Mouse (Mus musculus): Measurements from ENCODE around the gene Ptprr. TPM values are rescaled to one million over a fixed set of nuclear protein-coding genes. Genes with fewer than 3 reads are reported as not detected.

Gene Ptprr
- polyA plus RNA-seq, 1 experiment from 2014 or later, result 29.9 TPM

DNA sequence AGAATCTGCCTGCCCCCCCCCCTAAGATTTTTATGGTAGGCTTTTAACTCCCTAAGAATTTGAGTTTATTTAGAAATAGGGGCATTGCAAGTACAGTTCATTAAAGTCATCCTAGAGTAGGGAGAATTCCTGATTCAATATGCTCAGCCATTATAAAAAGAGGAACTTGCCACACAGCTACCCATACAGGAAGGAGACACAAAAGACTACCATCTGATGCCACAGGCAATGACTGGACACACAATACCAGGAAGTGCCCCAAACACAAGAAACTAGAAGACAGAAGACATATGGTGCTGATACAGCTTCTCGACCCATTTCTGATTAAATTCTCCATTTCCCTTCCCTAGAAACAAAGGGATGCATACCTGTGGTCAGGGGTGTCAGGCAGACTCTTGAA is 138.7 kb downstream of the Ptprr start:
- no peak for ATAC-seq (ENCODE audit: low FRiP score)
- no peaks in the 10 kb centered on the region for H3K36me3 ChIP-seq
- H3K27ac ChIP-seq (replicated peaks), result no peak overlapping the region
- 88% methylated on average over 1 of the region's 1 CpGs for WGBS
- H3K4me3 ChIP-seq (replicated peaks), result no peak overlapping the region
- no peak overlapping the region for H3K9ac ChIP-seq (replicated peaks)
- no peaks in the 10 kb centered on the region for H3K27me3 ChIP-seq (replicated peaks)
- peaks cover 5% of the 10 kb centered on the region; the same call in 1 of the 2 replicates for H3K9me3 ChIP-seq (replicated peaks)
- H3K4me2 ChIP-seq, result no peak overlapping the region
- no peaks in the 10 kb centered on the region for H3K4me1 ChIP-seq

DNA sequence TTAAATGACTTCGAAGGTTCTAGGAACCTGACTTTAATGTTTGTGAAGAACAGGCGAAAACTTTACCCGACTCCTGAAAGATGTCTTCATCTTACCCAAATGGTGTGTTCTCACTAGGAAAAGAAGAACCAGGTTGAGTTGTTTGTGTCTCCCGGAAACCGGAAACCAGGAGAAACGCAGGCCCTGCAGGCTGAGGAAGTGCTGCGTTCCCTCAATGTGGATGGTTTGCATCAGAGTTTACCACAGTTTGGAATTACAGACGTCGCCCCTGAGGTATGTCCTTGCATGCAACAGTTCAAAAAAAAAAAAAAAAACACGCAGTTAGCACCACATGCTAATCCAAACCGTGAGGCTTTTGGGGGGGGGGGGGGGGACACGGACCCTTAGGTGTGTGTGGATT is 144.3 kb downstream of the Ptprr start:
- Histone ChIP-seq H3K9ac (replicated peaks) (no peak overlapping the region), H3K4me2 (no peak overlapping the region), H3K4me3 (replicated peaks) (no peak overlapping the region), H3K27me3 (replicated peaks) (no peaks in the 10 kb centered on the region), H3K4me1 (no peaks in the 10 kb centered on the region), H3K27ac (replicated peaks) (no peak overlapping the region), H3K9me3 (replicated peaks) (no peaks in the 10 kb centered on the region), H3K36me3 (no peaks in the 10 kb centered on the region)
- 85% methylated on average over 11 of the region's 12 CpGs for WGBS
- ATAC-seq (ENCODE audit: low FRiP score), result no peak

DNA sequence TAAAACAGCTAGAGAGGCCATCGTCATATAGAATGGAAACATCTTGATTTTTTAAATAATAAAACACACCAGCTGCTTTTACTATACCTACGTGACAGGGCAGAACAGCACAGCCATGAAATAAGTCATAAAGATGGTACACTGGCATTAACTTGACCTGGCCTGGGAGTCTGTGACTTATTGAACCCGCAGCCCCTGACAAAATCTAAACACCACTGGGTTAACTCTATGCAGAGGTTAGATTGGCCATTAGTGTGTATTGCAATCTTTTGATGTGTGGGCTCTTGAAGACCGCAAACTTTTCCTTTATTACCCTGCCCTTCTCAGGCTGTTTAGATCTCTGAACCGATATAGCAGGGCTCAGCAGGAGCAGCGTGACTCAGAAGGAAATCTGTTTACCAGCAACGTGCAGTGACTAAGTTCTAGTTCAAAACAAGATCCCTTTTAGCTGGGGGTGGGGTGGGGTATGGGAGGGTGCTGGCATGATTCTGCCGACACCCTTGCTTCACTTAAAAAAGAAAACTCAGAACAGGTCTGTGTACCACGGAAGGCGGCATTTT is 157.4 kb downstream of the Ptprr start:
- no peak overlapping the region for H3K27ac ChIP-seq (replicated peaks)
- H3K27me3 ChIP-seq (replicated peaks), result no peaks in the 10 kb centered on the region
- H3K4me1 ChIP-seq, result peaks cover 13% of the 10 kb centered on the region
- no peak overlapping the region for H3K9ac ChIP-seq (replicated peaks)
- ATAC-seq (ENCODE audit: low FRiP score), result no peak
- H3K9me3 ChIP-seq (replicated peaks), result no peaks in the 10 kb centered on the region
- WGBS, result 42% methylated on average over 10 of the region's 10 CpGs
- no peak overlapping the region for H3K4me2 ChIP-seq
- H3K36me3 ChIP-seq, result no peaks in the 10 kb centered on the region
- H3K4me3 ChIP-seq (replicated peaks), result no peak overlapping the region

DNA sequence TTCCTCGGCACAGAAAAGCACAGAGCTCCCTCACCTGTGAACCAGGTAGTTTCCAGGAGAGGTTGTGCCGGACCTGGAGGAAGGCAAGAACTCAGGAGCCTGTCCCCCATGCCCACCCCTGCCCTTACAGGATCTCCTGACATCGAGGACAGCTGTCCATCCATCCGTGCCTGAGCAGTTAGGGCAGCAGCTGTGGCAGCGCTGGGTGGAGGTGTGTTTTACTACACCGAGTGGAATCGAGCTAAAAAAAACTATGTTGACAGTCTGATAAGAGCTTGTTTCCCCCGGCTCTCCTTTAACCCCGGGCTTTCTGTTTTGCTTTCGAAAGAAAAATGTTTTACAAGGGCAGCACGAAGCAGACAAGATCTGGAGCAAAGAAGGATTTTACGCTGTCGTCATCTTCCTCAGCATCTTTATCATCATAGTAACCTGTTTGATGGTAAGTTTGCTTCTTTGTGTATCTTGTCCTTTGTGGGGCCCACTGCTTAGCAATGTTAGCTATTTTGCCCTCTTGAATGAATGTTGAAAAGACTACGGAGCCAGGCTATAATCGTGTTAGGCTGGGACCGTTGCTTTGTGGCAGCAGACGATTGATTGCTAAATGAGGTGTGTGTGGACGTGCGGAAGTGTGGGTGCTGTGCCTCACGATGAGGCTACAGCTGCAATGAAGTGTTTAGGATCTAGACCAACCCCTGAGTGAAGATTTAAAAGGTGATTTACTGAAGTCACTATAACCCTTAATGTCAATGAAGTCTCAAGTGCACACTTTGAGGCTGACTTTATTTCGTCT is 159.6 kb downstream of the Ptprr start:
- Histone ChIP-seq H3K36me3 (no peaks in the 10 kb centered on the region), H3K9ac (replicated peaks) (0 out of 2 replicates have a peak overlapping the region, but pooled peaks have one; percentile 12), H3K4me1 (peaks cover 13% of the 10 kb centered on the region), H3K9me3 (replicated peaks) (no peaks in the 10 kb centered on the region), H3K4me2 (peak overlapping the region; percentile 24), H3K27me3 (replicated peaks) (no peaks in the 10 kb centered on the region), H3K27ac (replicated peaks) (no peak overlapping the region), H3K4me3 (replicated peaks) (0 out of 2 replicates have a peak overlapping the region, but pooled peaks have one; percentile 8)
- no peak for ATAC-seq (ENCODE audit: low FRiP score)
- WGBS, result 25% methylated on average over 21 of the region's 21 CpGs

DNA sequence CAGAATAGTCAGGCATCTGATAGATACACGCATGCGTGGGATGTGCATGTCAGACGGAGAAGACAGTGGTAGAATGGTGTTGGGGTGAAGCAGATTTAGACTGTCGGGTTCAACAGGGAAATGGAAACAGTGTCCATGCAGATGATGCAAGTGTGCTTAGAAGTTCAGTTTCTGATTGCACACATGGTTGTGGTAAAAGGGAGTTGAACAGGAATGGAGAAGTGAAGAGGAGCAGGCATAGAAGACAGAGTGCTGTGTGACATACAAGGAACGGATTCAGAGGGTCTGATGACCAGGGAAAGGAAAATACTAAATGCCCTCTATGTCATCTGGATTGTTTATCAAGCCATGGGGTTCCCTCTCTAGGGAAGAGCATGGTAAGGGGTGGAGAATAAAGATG is 163.2 kb downstream of the Ptprr start:
- no peak for ATAC-seq (ENCODE audit: low FRiP score)
- no peak overlapping the region for H3K4me3 ChIP-seq (replicated peaks)

DNA sequence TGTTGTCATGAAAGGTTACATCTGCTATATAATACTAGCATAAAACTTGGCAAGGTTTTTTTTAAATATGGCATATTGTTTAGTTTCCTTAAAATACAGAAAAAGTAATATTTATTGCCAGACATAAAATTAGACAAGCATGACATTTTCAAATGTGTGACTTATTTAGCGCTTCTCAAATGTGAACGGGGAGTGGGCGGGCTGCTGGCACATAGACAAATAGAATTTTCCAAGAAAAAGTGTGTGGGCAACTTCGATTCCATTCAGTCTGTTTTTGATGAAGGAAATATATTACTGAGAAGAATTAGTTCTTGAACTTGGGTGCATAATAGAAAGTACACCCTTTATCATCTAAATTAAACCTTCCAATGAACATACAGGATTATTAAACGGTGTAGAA is 164.2 kb downstream of the Ptprr start:
- peaks cover 7% of the 10 kb centered on the region for H3K4me1 ChIP-seq
- WGBS, result 75% methylated on average over 5 of the region's 5 CpGs
- ATAC-seq (ENCODE audit: low FRiP score), result no peak
- no peaks in the 10 kb centered on the region for H3K9me3 ChIP-seq (replicated peaks)
- no peak overlapping the region for H3K27ac ChIP-seq (replicated peaks)
- no peaks in the 10 kb centered on the region for H3K36me3 ChIP-seq
- no peaks in the 10 kb centered on the region for H3K27me3 ChIP-seq (replicated peaks)
- H3K9ac ChIP-seq (replicated peaks), result no peak overlapping the region
- no peak overlapping the region for H3K4me3 ChIP-seq (replicated peaks)
- H3K4me2 ChIP-seq, result no peak overlapping the region

More for the DNA sequence above, 163.2 kb downstream of the Ptprr start:
- H3K27me3 ChIP-seq (replicated peaks), result no peaks in the 10 kb centered on the region
- no peak overlapping the region for H3K9ac ChIP-seq (replicated peaks)
- no peak overlapping the region for H3K27ac ChIP-seq (replicated peaks)
- H3K36me3 ChIP-seq, result no peaks in the 10 kb centered on the region
- peaks cover 9% of the 10 kb centered on the region for H3K4me1 ChIP-seq
- no peaks in the 10 kb centered on the region for H3K9me3 ChIP-seq (replicated peaks)
- no peak overlapping the region for H3K4me2 ChIP-seq
- WGBS, result 87% methylated on average over 5 of the region's 5 CpGs

DNA sequence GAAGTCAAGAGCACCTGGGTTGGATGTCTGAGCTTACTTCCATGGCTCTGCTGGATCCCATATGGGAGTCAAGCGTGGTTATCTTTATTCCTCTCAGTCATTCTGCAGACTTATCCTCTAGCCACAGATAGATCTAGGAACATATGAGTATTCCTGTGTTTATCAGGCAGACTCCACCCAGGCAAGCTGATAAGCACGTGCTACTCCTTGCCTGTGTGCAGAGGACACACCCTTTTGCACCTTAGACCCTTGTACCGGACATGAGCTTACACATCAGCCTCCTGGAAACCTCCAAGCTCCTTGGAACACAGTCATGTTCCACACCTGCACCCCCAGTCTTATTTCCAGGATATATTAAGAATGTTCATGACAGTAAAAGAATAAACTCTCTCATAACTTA is 165.2 kb downstream of the Ptprr start:
- no peak overlapping the region for H3K27ac ChIP-seq (replicated peaks)
- ATAC-seq (ENCODE audit: low FRiP score), result no peak
- WGBS, result 76% methylated on average over 3 of the region's 3 CpGs
- H3K36me3 ChIP-seq, result no peaks in the 10 kb centered on the region
- H3K9ac ChIP-seq (replicated peaks), result no peak overlapping the region
- no peaks in the 10 kb centered on the region for H3K9me3 ChIP-seq (replicated peaks)
- H3K4me2 ChIP-seq, result no peak overlapping the region
- no peaks in the 10 kb centered on the region for H3K27me3 ChIP-seq (replicated peaks)
- no peak overlapping the region for H3K4me3 ChIP-seq (replicated peaks)
- no peaks in the 10 kb centered on the region for H3K4me1 ChIP-seq

DNA sequence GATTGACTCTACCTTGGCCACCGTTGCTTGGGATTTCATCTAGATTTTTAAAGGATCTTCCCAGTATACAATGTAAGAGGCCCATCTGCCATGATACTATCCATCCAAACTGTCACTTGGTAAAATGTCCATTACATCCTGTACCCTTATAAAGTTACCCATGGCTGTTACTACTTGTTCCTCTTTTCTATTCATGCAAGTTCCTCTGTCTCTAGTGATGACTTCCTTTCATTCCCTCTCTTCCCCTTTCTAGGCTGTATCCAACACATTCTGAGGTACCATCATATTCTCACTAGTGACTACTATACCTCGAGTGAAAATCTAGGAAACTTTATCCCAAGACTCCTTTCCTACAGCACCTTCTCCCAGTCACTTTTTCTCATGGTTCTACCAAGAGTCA is 173.7 kb downstream of the Ptprr start:
- Histone ChIP-seq H3K9ac (replicated peaks) (no peak overlapping the region), H3K27ac (replicated peaks) (no peak overlapping the region), H3K36me3 (no peaks in the 10 kb centered on the region), H3K4me2 (no peak overlapping the region), H3K4me3 (replicated peaks) (no peak overlapping the region), H3K9me3 (replicated peaks) (no peaks in the 10 kb centered on the region), H3K27me3 (replicated peaks) (no peaks in the 10 kb centered on the region), H3K4me1 (peaks cover 3% of the 10 kb centered on the region)
- ATAC-seq (ENCODE audit: low FRiP score), result no peak
- 85% methylated on average over 2 of the region's 2 CpGs for WGBS

DNA sequence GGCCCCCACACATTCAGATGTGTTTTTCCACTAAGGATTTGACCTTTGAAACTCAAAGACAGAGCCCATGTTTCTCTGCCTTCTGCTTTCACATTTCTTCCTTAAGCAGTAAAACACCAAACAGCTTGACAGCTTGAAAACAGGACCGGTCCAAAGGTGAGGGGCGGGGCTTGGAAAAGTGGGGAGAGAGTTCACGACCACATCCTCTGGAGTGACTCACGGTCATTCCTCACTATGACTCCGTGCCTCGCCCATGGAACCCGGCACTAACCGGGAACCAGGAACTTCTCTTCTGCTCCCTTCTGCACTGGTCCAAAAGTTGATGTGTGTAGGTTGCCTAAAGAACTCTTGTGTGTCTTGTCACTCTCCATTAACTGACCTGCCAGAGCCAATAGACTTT is 174.3 kb downstream of the Ptprr start:
- no peaks in the 10 kb centered on the region for H3K36me3 ChIP-seq
- H3K4me2 ChIP-seq, result no peak overlapping the region
- H3K9me3 ChIP-seq (replicated peaks), result no peaks in the 10 kb centered on the region
- H3K9ac ChIP-seq (replicated peaks), result no peak overlapping the region
- H3K27ac ChIP-seq (replicated peaks), result no peak overlapping the region
- H3K4me1 ChIP-seq, result peaks cover 9% of the 10 kb centered on the region
- H3K27me3 ChIP-seq (replicated peaks), result no peaks in the 10 kb centered on the region
- no peak overlapping the region for H3K4me3 ChIP-seq (replicated peaks)
- ATAC-seq (ENCODE audit: low FRiP score), result no peak
- 86% methylated on average over 8 of the region's 8 CpGs for WGBS

DNA sequence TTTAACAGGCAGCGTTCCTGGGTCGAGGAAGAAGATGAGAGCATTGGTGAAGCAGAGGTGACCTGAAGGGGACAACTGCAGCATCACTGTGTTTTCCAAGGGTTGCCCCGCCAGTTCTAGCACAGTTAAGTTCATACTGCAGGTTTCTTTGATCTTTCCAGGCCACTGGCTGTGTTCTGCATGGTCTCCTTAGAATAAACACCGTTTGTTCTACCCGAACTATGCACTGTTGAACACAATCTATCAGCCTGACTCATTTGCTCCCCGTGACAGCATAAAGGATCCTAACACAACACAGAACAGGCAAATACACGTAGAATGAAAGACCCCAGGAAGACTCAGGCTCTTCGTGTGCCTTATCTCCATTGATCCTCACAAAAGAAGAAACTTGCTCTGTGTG is 176.4 kb downstream of the Ptprr start:
- Histone ChIP-seq H3K4me1 (peaks cover 9% of the 10 kb centered on the region), H3K9ac (replicated peaks) (no peak overlapping the region), H3K27me3 (replicated peaks) (no peaks in the 10 kb centered on the region), H3K4me2 (no peak overlapping the region), H3K36me3 (no peaks in the 10 kb centered on the region), H3K27ac (replicated peaks) (no peak overlapping the region), H3K4me3 (replicated peaks) (no peak overlapping the region), H3K9me3 (replicated peaks) (no peaks in the 10 kb centered on the region)
- ATAC-seq (ENCODE audit: low FRiP score), result no peak
- 40% methylated on average over 8 of the region's 8 CpGs for WGBS

DNA sequence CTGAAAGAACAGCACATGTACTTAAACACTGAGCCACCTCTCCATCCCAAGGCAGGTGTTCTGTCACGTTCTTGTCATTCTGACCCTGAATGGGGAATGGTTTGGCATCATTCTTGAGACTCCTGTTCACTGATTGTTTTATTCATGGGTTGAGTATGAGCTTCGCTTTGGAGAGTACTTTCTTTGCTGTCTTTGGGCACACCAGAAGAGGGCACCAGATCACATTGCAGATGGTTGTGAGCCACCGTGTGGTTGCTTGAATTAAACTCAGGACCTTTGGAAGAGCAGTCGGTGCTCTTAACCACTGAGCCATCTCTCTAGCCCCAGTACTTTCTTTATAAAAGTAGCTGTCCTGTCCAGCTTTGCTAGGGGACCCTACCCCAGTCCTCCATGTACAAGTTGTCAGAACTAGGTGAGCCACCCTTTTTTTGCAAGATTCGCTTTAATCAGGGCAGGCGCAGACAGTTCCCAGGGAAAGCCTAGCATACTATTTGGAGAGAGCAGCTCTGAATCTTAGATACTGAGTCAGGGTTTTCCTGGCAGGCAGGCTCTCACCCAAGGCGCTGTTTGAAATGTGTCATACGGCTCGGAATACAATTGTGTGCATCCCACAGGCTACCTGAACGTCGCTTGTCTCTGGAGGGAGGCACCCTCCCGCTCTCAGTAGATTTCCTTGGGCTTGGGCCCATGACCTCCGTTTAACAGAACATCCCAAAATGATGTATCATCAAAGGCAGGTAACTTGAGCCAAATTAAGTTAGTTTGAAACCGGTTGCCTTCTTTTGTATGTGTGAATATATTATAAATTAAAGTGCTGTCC is 178.8 kb downstream of the Ptprr start:
- peaks cover 9% of the 10 kb centered on the region for H3K4me1 ChIP-seq
- 0 out of 2 replicates have a peak overlapping the region, but pooled peaks have one; percentile 18 for H3K27ac ChIP-seq (replicated peaks)
- no peak overlapping the region for H3K4me3 ChIP-seq (replicated peaks)
- no peak overlapping the region for H3K9ac ChIP-seq (replicated peaks)
- 26% methylated on average over 14 of the region's 14 CpGs for WGBS
- no peaks in the 10 kb centered on the region for H3K9me3 ChIP-seq (replicated peaks)
- H3K27me3 ChIP-seq (replicated peaks), result no peaks in the 10 kb centered on the region
- H3K36me3 ChIP-seq, result no peaks in the 10 kb centered on the region
- H3K4me2 ChIP-seq, result peak overlapping the region; percentile 38
- ATAC-seq (ENCODE audit: low FRiP score), result 0 out of 2 replicates have a peak, but pooled peaks have one; percentile 23

All from neural tube, embryonic 15.5 days (tissue).